Mouse (Mus musculus) C2C12 (cell line): ENCODE data around the gene Olfr825.
"Not testable (repeated sequence)": the region's sequence is repeated elsewhere in the genome, so short reads cannot be mapped to it uniquely, and the experiment has no call there.

Source experiments
- CEBPB ChIP-seq: IDR thresholded peaks from one replicate; pipeline ENCODE4 v1.6.1; 2011; ENCODE audit warnings: low read depth, mild to moderate bottlenecking, control low read depth, moderate library complexity
- CTCF ChIP-seq: IDR thresholded peaks from one replicate; pipeline ENCODE4 v1.5.1; 2011; ENCODE audit not compliant: control insufficient read depth, insufficient read depth, insufficient read length
- FOSL1 ChIP-seq: IDR thresholded peaks from one replicate; pipeline ENCODE4 v1.8.0; 2011; ENCODE audit warnings: mild to moderate bottlenecking, low read length; ENCODE audit not compliant: poor library complexity, insufficient read depth, severe bottlenecking
- MAX ChIP-seq: IDR thresholded peaks from one replicate; pipeline ENCODE4 v1.6.1; 2011; ENCODE audit warnings: mild to moderate bottlenecking, control low read depth
- MYOD1 ChIP-seq: IDR thresholded peaks from one replicate; pipeline ENCODE4 v1.6.1; 2011; ENCODE audit warnings: low read depth; ENCODE audit not compliant: control insufficient read depth, insufficient read length
- MYOG ChIP-seq: IDR thresholded peaks from one replicate; pipeline ENCODE4 v1.6.1; 2011; ENCODE audit not compliant: control insufficient read depth, insufficient read length; ENCODE audit errors: extremely low read depth
- USF1 ChIP-seq: IDR thresholded peaks from one replicate; pipeline ENCODE4 v1.6.1; 2011; ENCODE audit warnings: low read depth, mild to moderate bottlenecking, control low read depth, moderate library complexity

- not testable (repeated sequence) for TF ChIP-seq CTCF, USF1, MAX, CEBPB, FOSL1, MYOG, MYOD1
These were observed 51.3 kb downstream of the Olfr825 start, which contains the start of gene Olfr823 for GRCm38 (mm10) chr10:130115283-130115682.
